Mouse (Mus musculus): ENCODE measurements around the gene Tcf3.

GRCm38 (mm10) chr10:80475290-80475959 lies 42.0 kb upstream of the Tcf3 start:
- TF ChIP-seq CTCF (IDR thresholded peaks at IDR 0.05; ENCODE audit: low read depth) = no peak
- no peak for TF ChIP-seq EP300 (optimal IDR thresholded peaks at IDR 0.05)
